Mouse (Mus musculus) midbrain, embryonic 11.5 days (tissue): ENCODE measurements around the gene Gucd1. TPM values are rescaled to one million over a fixed set of nuclear protein-coding genes. Genes with fewer than 3 reads are reported as not detected.
"Not testable (repeated sequence)": the region's sequence is repeated elsewhere in the genome, so short reads cannot be mapped to it uniquely, and the experiment has no call there.

Experiments
- ATAC-seq: fragments of 200-750 bp; cut with Nextera tagmentation; 2 replicates; pipeline ENCODE4 v1.8.0; 2017; ENCODE audit warnings: moderate TSS enrichment, moderate library complexity; ENCODE audit not compliant: low FRiP score
- DNase-seq: peaks from one replicate; pipeline ENCODE4 v3.0.0; 2015; ENCODE audit warnings: low spot score; ENCODE audit errors: missing footprints
- H3K27ac ChIP-seq: fragments of 300-500 bp; sonication (generic); 2 replicates; pipeline ENCODE4 v1.5.1; 2014; ENCODE audit warnings: low read depth, low read length
- H3K27me3 ChIP-seq: fragments of 300-500 bp; sonication (generic); 2 replicates; pipeline ENCODE4 v1.6.1; 2014; ENCODE audit warnings: mild to moderate bottlenecking, low read length, moderate library complexity, mixed read lengths; ENCODE audit not compliant: control insufficient read depth, insufficient read depth
- H3K36me3 ChIP-seq: fragments of 300-500 bp; sonication (generic); 2 replicates; pipeline ENCODE4 v1.6.1; 2014; ENCODE audit warnings: mild to moderate bottlenecking, low read length, moderate library complexity, mixed read lengths; ENCODE audit not compliant: control insufficient read depth, insufficient read depth
- H3K4me1 ChIP-seq: fragments of 300-500 bp; sonication (generic); 2 replicates; pipeline ENCODE4 v1.6.1; 2014; ENCODE audit warnings: low read length; ENCODE audit not compliant: control insufficient read depth, insufficient read depth
- H3K4me2 ChIP-seq: fragments of 300-500 bp; sonication (generic); 2 replicates; pipeline ENCODE4 v1.6.1; 2014; ENCODE audit warnings: mild to moderate bottlenecking, moderate library complexity
- H3K4me3 ChIP-seq: fragments of 300-500 bp; sonication (generic); 2 replicates; pipeline ENCODE4 v1.5.1; 2014; ENCODE audit warnings: low read depth, low read length
- H3K9ac ChIP-seq: fragments of 300-500 bp; sonication (generic); 2 replicates; pipeline ENCODE4 v1.6.1; 2014; ENCODE audit warnings: low read length
- H3K9me3 ChIP-seq: fragments of 300-500 bp; sonication (generic); 2 replicates; pipeline ENCODE4 v1.6.1; 2016; ENCODE audit warnings: low read length; ENCODE audit not compliant: control insufficient read depth
- WGBS: fragments of 180-500 bp; shearing (Covaris S2); extraction: QIAGEN DNeasy Blood & Tissue Kit; methylation state at CpG from one replicate; pipeline ENCODE4 v1.1.7; 2014; 5-methylcytosine and 5-hydroxymethylcytosine counted together
- polyA plus RNA-seq: library from polyadenylated mRNA; unstranded; fragments of >200 nt; fragmentation: Nextera tagmentation; extraction: Ambion mirVana; gene quantifications from 2 replicates; pipeline ENCODE4 v1.2.1, GENCODE M21; 2014

Gucd1 gene
- 27.8 and 36.0 TPM in 2 replicates for polyA plus RNA-seq

GRCm38 (mm10) chr10:75517758-75518143 is at the start of gene Gucd1:
Gene Gucd1, minus strand, starts transcription at chr10:75517972.
- ATAC-seq (peak; percentile 90), DNase-seq (peak; percentile 99)
- no peaks in the 10 kb centered on the region for H3K9me3 ChIP-seq
- peak within 1 kb of the TSS; percentile 92 for H3K27ac ChIP-seq
- under 1% methylated on average over 20 of the region's 20 CpGs for WGBS
- H3K4me1 ChIP-seq = peaks cover 14% of the 10 kb centered on the region
- H3K36me3 ChIP-seq = peaks cover 4% of the 10 kb centered on the region
- H3K4me3 ChIP-seq = peak within 1 kb of the TSS; percentile 71
- H3K9ac ChIP-seq = peak within 1 kb of the TSS; percentile 76
- H3K27me3 ChIP-seq = no peaks in the 10 kb centered on the region
- peak within 1 kb of the TSS; percentile 69 for H3K4me2 ChIP-seq

GRCm38 (mm10) chr10:75566765-75567164 is 49.0 kb upstream of the Gucd1 start:
- not testable (repeated sequence) for H3K9ac ChIP-seq, H3K4me1 ChIP-seq, ATAC-seq, H3K27ac ChIP-seq, H3K36me3 ChIP-seq, H3K4me3 ChIP-seq, H3K9me3 ChIP-seq, H3K27me3 ChIP-seq, H3K4me2 ChIP-seq
- DNase-seq = peak; percentile 53
- WGBS = 81% methylated on average over 2 of the region's 2 CpGs

- H3K27me3 ChIP-seq = peaks cover 1% of the 10 kb centered on the region
- WGBS = 81% methylated on average over 5 of the region's 5 CpGs
- no peak for ATAC-seq
Observed at GRCm38 (mm10) chr10:75566321-75566720, 48.5 kb upstream of the Gucd1 start.

GRCm38 (mm10) chr10:75565906-75566305 is 48.1 kb upstream of the Gucd1 start:
- peak; percentile 12 for DNase-seq
- H3K4me1 ChIP-seq = no peaks in the 10 kb centered on the region
- peaks cover 5% of the 10 kb centered on the region for H3K27me3 ChIP-seq
- no peak for ATAC-seq
- no peak overlapping the region for H3K9ac ChIP-seq
- H3K9me3 ChIP-seq = no peaks in the 10 kb centered on the region
- no peak overlapping the region for H3K4me2 ChIP-seq
- no peak overlapping the region for H3K4me3 ChIP-seq
- WGBS = 77% methylated on average over 7 of the region's 7 CpGs
- H3K36me3 ChIP-seq = no peaks in the 10 kb centered on the region
- H3K27ac ChIP-seq = no peak overlapping the region

More at GRCm38 (mm10) chr10:75566321-75566720, 48.5 kb upstream of the Gucd1 start:
- DNase-seq = no peak
- Histone ChIP-seq H3K27ac (no peak overlapping the region), H3K36me3 (no peaks in the 10 kb centered on the region), H3K4me1 (no peaks in the 10 kb centered on the region), H3K4me2 (no peak overlapping the region), H3K9ac (no peak overlapping the region), H3K9me3 (no peaks in the 10 kb centered on the region), H3K4me3 (no peak overlapping the region)

- H3K9ac ChIP-seq = no peak overlapping the region
- no peak for ATAC-seq
- H3K4me2 ChIP-seq = no peak overlapping the region
- H3K4me1 ChIP-seq = no peaks in the 10 kb centered on the region
- no peak overlapping the region for H3K27ac ChIP-seq
- no peaks in the 10 kb centered on the region for H3K36me3 ChIP-seq
- no peak overlapping the region for H3K4me3 ChIP-seq
- no peaks in the 10 kb centered on the region for H3K9me3 ChIP-seq
- peak; percentile 61 for DNase-seq
- WGBS = 75% methylated on average over 6 of the region's 6 CpGs
- H3K27me3 ChIP-seq = peaks cover 10% of the 10 kb centered on the region
Observed at GRCm38 (mm10) chr10:75565436-75565835, 47.7 kb upstream of the Gucd1 start.

- Histone ChIP-seq H3K27me3 (peaks cover 15% of the 10 kb centered on the region), H3K4me3 (no peak overlapping the region), H3K4me2 (no peak overlapping the region), H3K9ac (no peak overlapping the region), H3K9me3 (no peaks in the 10 kb centered on the region), H3K4me1 (peaks cover 3% of the 10 kb centered on the region; the same call in 1 of the 2 replicates), H3K36me3 (no peaks in the 10 kb centered on the region), H3K27ac (no peak overlapping the region)
- peak; percentile 44 for DNase-seq
- no peak for ATAC-seq
- WGBS = 86% methylated on average over 12 of the region's 12 CpGs
Observed at GRCm38 (mm10) chr10:75564687-75565265, 47.0 kb upstream of the Gucd1 start.

GRCm38 (mm10) chr10:75562596-75562995 is 44.8 kb upstream of the Gucd1 start:
- Histone ChIP-seq H3K4me1 (peaks cover 6% of the 10 kb centered on the region; the same call in 1 of the 2 replicates), H3K4me2 (no peak overlapping the region), H3K27ac (no peak overlapping the region), H3K36me3 (no peaks in the 10 kb centered on the region), H3K27me3 (peaks cover 25% of the 10 kb centered on the region), H3K4me3 (no peak overlapping the region), H3K9me3 (no peaks in the 10 kb centered on the region), H3K9ac (no peak overlapping the region)
- WGBS = 76% methylated on average over 8 of the region's 8 CpGs
- DNase-seq = peak; percentile 77
- ATAC-seq = no peak

- H3K4me1 ChIP-seq = peaks cover 8% of the 10 kb centered on the region
- H3K9me3 ChIP-seq = no peaks in the 10 kb centered on the region
- no peak within 1 kb of the TSS for H3K27ac ChIP-seq
- H3K27me3 ChIP-seq = peaks cover 25% of the 10 kb centered on the region
- H3K9ac ChIP-seq = peak within 1 kb of the TSS; percentile 68
- no peaks in the 10 kb centered on the region for H3K36me3 ChIP-seq
- peak within 1 kb of the TSS; percentile 48; the same call in 1 of the 2 replicates for H3K4me3 ChIP-seq
- 45% methylated on average over 10 of the region's 10 CpGs for WGBS
- no peak for ATAC-seq
- DNase-seq = peak; percentile 80
- H3K4me2 ChIP-seq = peak within 1 kb of the TSS; percentile 65
Observed at GRCm38 (mm10) chr10:75561071-75561654, 43.4 kb upstream of the Gucd1 start, which contains the start of gene Ggt1. Gene Ggt1, plus strand, starts transcription at chr10:75561604.

GRCm38 (mm10) chr10:75560549-75560899 is 42.8 kb upstream of the Gucd1 start:
- H3K9me3 ChIP-seq = no peaks in the 10 kb centered on the region
- DNase-seq = no peak
- ATAC-seq = peak; percentile 12; the same call in 1 of the 2 replicates
- peak overlapping the region; percentile 68 for H3K9ac ChIP-seq
- WGBS = 12% methylated on average over 6 of the region's 6 CpGs
- peak overlapping the region; percentile 48 for H3K4me3 ChIP-seq
- H3K36me3 ChIP-seq = no peaks in the 10 kb centered on the region
- no peak overlapping the region for H3K27ac ChIP-seq
- peak overlapping the region; percentile 65 for H3K4me2 ChIP-seq
- H3K27me3 ChIP-seq = peaks cover 25% of the 10 kb centered on the region
- H3K4me1 ChIP-seq = peaks cover 9% of the 10 kb centered on the region
